In the genomic region with DNA sequence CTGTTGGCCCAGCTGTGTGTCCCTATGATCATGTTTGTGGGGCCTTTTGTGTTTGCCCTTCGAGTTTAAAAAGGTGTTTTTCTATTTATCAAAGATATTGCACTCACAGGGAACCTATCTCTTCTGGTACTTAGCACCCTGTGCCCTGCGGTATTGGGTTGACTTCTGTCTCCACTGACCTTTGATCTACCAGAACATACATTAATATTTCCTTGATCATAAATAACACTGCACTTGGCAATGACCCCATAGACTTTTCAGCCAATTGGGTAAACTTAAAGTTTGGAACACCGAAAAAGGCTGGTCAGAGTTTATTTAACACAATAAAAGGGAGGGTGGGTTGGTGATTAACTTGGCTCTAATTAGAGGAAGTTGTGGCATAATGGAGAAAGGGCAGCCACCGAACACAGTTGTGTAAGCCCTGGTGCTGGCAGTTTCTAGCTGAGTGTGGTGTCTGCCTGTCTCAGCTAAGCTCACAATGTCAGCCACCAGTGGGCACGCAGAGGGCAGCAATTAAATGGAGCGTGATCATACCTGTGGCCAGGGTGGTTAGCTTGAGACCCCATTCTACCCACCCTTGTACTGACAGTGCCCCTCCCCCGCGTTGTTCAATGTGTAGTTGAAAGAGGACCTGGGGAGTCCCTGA, we compare ENCODE assay signal across 8 mouse cellular contexts. TPM values are rescaled to one million over a fixed set of nuclear protein-coding genes. Genes with fewer than 3 reads are reported as not detected.
DNase-seq lines count a peak whose midpoint lies in the region; ATAC-seq lines count a peak whose summit lies in the region.

No protein-coding gene starts in this region.

- no peak overlapping the region; the same call in 1 of the 2 replicates for H3K4me2 ChIP-seq in hindbrain, embryonic 16.5 days (ENCODE audit: low read length)
- H3K4me2 ChIP-seq in liver, embryonic 11.5 days = peak overlapping the region; percentile 91; the same call in 1 of the 2 replicates

- no peaks in the 10 kb centered on the region for H3K9me3 ChIP-seq in hindbrain, embryonic 16.5 days (ENCODE audit: control insufficient read depth, low read length)
- no peaks in the 10 kb centered on the region for H3K9me3 ChIP-seq in liver, embryonic 11.5 days (ENCODE audit: control insufficient read depth, low read length)

- H3K4me1 ChIP-seq in hindbrain, embryonic 16.5 days (ENCODE audit: control insufficient read depth, insufficient read depth, low read depth, low read length) = no peaks in the 10 kb centered on the region
- H3K4me1 ChIP-seq in liver, embryonic 11.5 days (replicated peaks; ENCODE audit: control insufficient read depth, insufficient read depth, low read length) = peaks cover 4% of the 10 kb centered on the region; the same call in 1 of the 2 replicates

- H3K36me3 ChIP-seq in hindbrain, embryonic 16.5 days (ENCODE audit: control insufficient read depth, insufficient read depth, low read length) = no peaks in the 10 kb centered on the region
- no peaks in the 10 kb centered on the region for H3K36me3 ChIP-seq in liver, embryonic 11.5 days (ENCODE audit: control insufficient read depth, insufficient read depth, low read length)

- peak; percentile 9 for DNase-seq in layer of hippocampus, adult 9-10 months (ENCODE audit: low spot score)
- no peak for DNase-seq in layer of hippocampus, postnatal 10 days (ENCODE audit: low spot score in 2 of 2)
- no peak for DNase-seq in liver, embryonic 11.5 days (ENCODE audit: low spot score)
- DNase-seq in monocyte, adult 2 months (ENCODE audit: low read depth in 1 of 2, low spot score in 2 of 2) = peak; percentile 63 to 70
- no peak for DNase-seq in spleen, adult 12 weeks (ENCODE audit: low spot score)
- no peak for DNase-seq in cerebellum, postnatal 4 days (ENCODE audit: low spot score in 2 of 2)

- peak; percentile 81 for ATAC-seq in common myeloid progenitor, adult 5-6 weeks (replicated peaks; ENCODE audit: low read depth, poor library complexity, severe bottlenecking)
- ATAC-seq in hindbrain, embryonic 16.5 days = peak; percentile 53; the same call in 1 of the 2 replicates
- peak; percentile 18; the same call in 1 of the 2 replicates for ATAC-seq in liver, embryonic 11.5 days (replicated peaks; ENCODE audit: low FRiP score)

- no peak overlapping the region for H3K4me3 ChIP-seq in hindbrain, embryonic 16.5 days (ENCODE audit: low read length)
- no peak overlapping the region; the same call in 1 of the 2 replicates for H3K4me3 ChIP-seq in liver, embryonic 11.5 days (ENCODE audit: low read depth, low read length)

- H3K27ac ChIP-seq in hindbrain, embryonic 16.5 days (ENCODE audit: low read depth, low read length) = no peak overlapping the region
- H3K27ac ChIP-seq in liver, embryonic 11.5 days (ENCODE audit: low read depth, low read length) = no peak overlapping the region; the same call in 1 of the 2 replicates

- 61% methylated on average over 8 of the region's 8 CpGs for WGBS in hindbrain, embryonic 16.5 days
- 59% methylated on average over 8 of the region's 8 CpGs for WGBS in liver, embryonic 11.5 days

- H3K27me3 ChIP-seq in hindbrain, embryonic 16.5 days (replicated peaks; ENCODE audit: control insufficient read depth, insufficient read depth, low read length) = no peaks in the 10 kb centered on the region
- no peaks in the 10 kb centered on the region for H3K27me3 ChIP-seq in liver, embryonic 11.5 days (replicated peaks; ENCODE audit: control insufficient read depth, insufficient read depth, low read length)

- no peak overlapping the region for H3K9ac ChIP-seq in hindbrain, embryonic 16.5 days (ENCODE audit: low read depth, low read length)
- H3K9ac ChIP-seq in liver, embryonic 11.5 days (ENCODE audit: low read depth, low read length) = no peak overlapping the region

RNA-seq across cellular contexts. Expression of gene Zdhhc13, which starts 38.5 kb away (rescaled TPM):
- total RNA-seq in layer of hippocampus, postnatal 10 days (2021) = 10 to 100 TPM; 24.0 to 36.3 TPM
- total RNA-seq in common myeloid progenitor, adult 5-6 weeks (2017) = 41.8 and 52.3 TPM in 2 replicates
- 36.3 and 37.0 TPM in 2 replicates for polyA plus RNA-seq in hindbrain, embryonic 16.5 days (2015; fragmentation: Nextera tagmentation; extraction: Ambion mirVana)
- 32.1 and 34.3 TPM in 2 replicates for polyA plus RNA-seq in liver, embryonic 11.5 days (2014; fragmentation: Nextera tagmentation; extraction: Ambion mirVana)

Comparison
In these comparisons a context has a peak if more than half of its experiments do, and no peak if none do; other contexts are left out.
1. DNase-seq: peak in layer of hippocampus, adult 9-10 months (single experiment) and monocyte, adult 2 months (2 of 2); none in layer of hippocampus, postnatal 10 days (0 of 2), liver, embryonic 11.5 days (single experiment), spleen, adult 12 weeks (single experiment) and cerebellum, postnatal 4 days (0 of 2).
2. ATAC-seq: peak in every context shown above with its lines; median percentile 81 in common myeloid progenitor, adult 5-6 weeks; 53 in hindbrain, embryonic 16.5 days; 18 in liver, embryonic 11.5 days.